15 mouse cellular contexts compared by ENCODE assay signal in genomic region chr8:72323131-72323725, GRCm38 (mm10). TPM values are rescaled to one million over a fixed set of nuclear protein-coding genes. Genes with fewer than 3 reads are reported as not detected.
A peak's percentile ranks its signal among the peaks of the same experiment; 100 is the strongest.
DNase-seq lines count a peak whose midpoint lies in the region; ATAC-seq and TF ChIP-seq lines count a peak whose summit lies in the region.
"Had no signal": no experiment of that assay in that cellular context is flagged by ENCODE, and none has a peak within 500 bp of the region (broad histone marks: within the 10 kb centered on the region; RNA-seq: fewer than 3 reads in every experiment).

No protein-coding gene starts in this region.

- no peak for ATAC-seq in heart, embryonic 13.5 days (ENCODE audit: extremely low read depth, insufficient number of reproducible peaks, low FRiP score, low TSS enrichment)
- ATAC-seq in activated CD4-positive, CD25-positive, alpha-beta regulatory T cell, adult 4 months = no peak
- ATAC-seq in midbrain, postnatal 0 days (ENCODE audit: low FRiP score) = no peak
- ATAC-seq: hindbrain, postnatal 0 days had no signal

- WGBS in kidney, adult 2 months = 63% methylated on average over 6 of the region's 6 CpGs
- WGBS in spleen, adult 2 months = 72% methylated on average over 6 of the region's 6 CpGs
- 54% methylated on average over 6 of the region's 6 CpGs for whole genome bisulfite sequencing in heart, embryonic 13.5 days
- 67% methylated on average over 6 of the region's 6 CpGs for WGBS in midbrain, postnatal 0 days

- H3K9ac ChIP-seq in heart, embryonic 13.5 days = peak overlapping the region; percentile 29
- H3K9ac ChIP-seq in midbrain, postnatal 0 days (replicated peaks; ENCODE audit: low read length, poor library complexity, severe bottlenecking) = no peak overlapping the region
- H3K9ac ChIP-seq: embryonic facial prominence, embryonic 13.5 days; limb, embryonic 12.5 days; neural tube, embryonic 13.5 days had no signal

- H3K9me3 ChIP-seq in heart, embryonic 13.5 days = no peaks in the 10 kb centered on the region
- H3K9me3 ChIP-seq in midbrain, postnatal 0 days (ENCODE audit: low read length) = no peaks in the 10 kb centered on the region
- H3K9me3 ChIP-seq: embryonic facial prominence, embryonic 13.5 days; limb, embryonic 12.5 days; neural tube, embryonic 13.5 days had no signal

- peak overlapping the region; percentile 59; the same call in 1 of the 2 replicates for H3K4me3 ChIP-seq in kidney, adult 2 months (ENCODE audit: insufficient read depth, low read depth, low read length)
- peak overlapping the region; percentile 95; the same call in 1 of the 2 replicates for H3K4me3 ChIP-seq in spleen, adult 2 months (ENCODE audit: extremely low read depth, insufficient read depth, insufficient read length)
- peak overlapping the region; percentile 80; the same call in 1 of the 2 replicates for H3K4me3 ChIP-seq in heart, embryonic 13.5 days
- no peak overlapping the region for H3K4me3 ChIP-seq in midbrain, postnatal 0 days (ENCODE audit: low read depth, low read length)
- H3K4me3 ChIP-seq: embryonic facial prominence, embryonic 13.5 days; limb, embryonic 12.5 days; neural tube, embryonic 13.5 days had no signal

- no peak for TF ChIP-seq CTCF in kidney, adult 2 months (conservative IDR thresholded peaks at IDR 0.05; ENCODE audit: insufficient read depth, insufficient read length, low read depth, low read length)
- no peak for TF ChIP-seq CTCF in spleen, adult 2 months (IDR thresholded peaks at IDR 0.05; ENCODE audit: extremely low read depth, insufficient read depth, insufficient read length, insufficient replicate concordance)
- no peak for TF ChIP-seq CTCF in midbrain, postnatal 0 days (IDR thresholded peaks at IDR 0.05)

- DNase-seq in kidney, adult 2 months = no peak
- DNase-seq in kidney, postnatal 36 days = no peak
- DNase-seq in spleen, adult 2 months (ENCODE audit: low read depth in 1 of 2, low spot score in 2 of 2) = no peak
- no peak for DNase-seq in spleen, adult 12 weeks (ENCODE audit: low spot score)
- peak; percentile 29 for DNase-seq in telencephalon, adult 2 months (ENCODE audit: low read depth, low spot score)
- DNase-seq in midbrain, postnatal 0 days (ENCODE audit: low spot score) = no peak
- DNase-seq: cerebellum, adult 9-11 months had no signal

- TF ChIP-seq POLR2A in kidney, adult 2 months (IDR thresholded peaks at IDR 0.05; ENCODE audit: low read depth, low read length) = no peak
- no peak for TF ChIP-seq POLR2A in spleen, adult 2 months (IDR thresholded peaks at IDR 0.05; ENCODE audit: low read depth, low read length)

- no peaks in the 10 kb centered on the region for H3K27me3 ChIP-seq in kidney, adult 2 months (replicated peaks; ENCODE audit: control insufficient read depth, insufficient read depth, low read length)
- H3K27me3 ChIP-seq in spleen, adult 2 months (ENCODE audit: control insufficient read depth, insufficient read depth, low read length) = no peaks in the 10 kb centered on the region
- peaks cover 10% of the 10 kb centered on the region for H3K27me3 ChIP-seq in heart, embryonic 13.5 days (replicated peaks)
- peaks cover 22% of the 10 kb centered on the region for H3K27me3 ChIP-seq in midbrain, postnatal 0 days (ENCODE audit: insufficient read depth, low read length)

- no peaks in the 10 kb centered on the region for H3K36me3 ChIP-seq in kidney, adult 2 months (ENCODE audit: control insufficient read depth, insufficient read depth, low read length)
- H3K36me3 ChIP-seq in spleen, adult 2 months (ENCODE audit: control insufficient read depth, insufficient read depth, low read length) = peaks cover 39% of the 10 kb centered on the region
- H3K36me3 ChIP-seq in heart, embryonic 13.5 days = peaks cover 18% of the 10 kb centered on the region
- H3K36me3 ChIP-seq in midbrain, postnatal 0 days (ENCODE audit: insufficient read depth, low read length) = peaks cover 9% of the 10 kb centered on the region; the same call in 1 of the 2 replicates
- H3K36me3 ChIP-seq: embryonic facial prominence, embryonic 13.5 days; limb, embryonic 12.5 days; neural tube, embryonic 13.5 days had no signal

- H3K4me2 ChIP-seq in heart, embryonic 13.5 days = peak overlapping the region; percentile 95
- no peak overlapping the region for H3K4me2 ChIP-seq in midbrain, postnatal 0 days (ENCODE audit: low read depth, low read length, poor library complexity, severe bottlenecking)
- H3K4me2 ChIP-seq: embryonic facial prominence, embryonic 13.5 days; limb, embryonic 12.5 days; midbrain, embryonic 11.5 days; neural tube, embryonic 13.5 days had no signal

- no peaks in the 10 kb centered on the region for H3K4me1 ChIP-seq in kidney, adult 2 months (ENCODE audit: control insufficient read depth, insufficient read depth, low read length)
- H3K4me1 ChIP-seq in spleen, adult 2 months (ENCODE audit: control insufficient read depth, insufficient read depth, insufficient read length) = peaks cover 10% of the 10 kb centered on the region
- H3K4me1 ChIP-seq in heart, embryonic 13.5 days = peaks cover 53% of the 10 kb centered on the region
- no peaks in the 10 kb centered on the region for H3K4me1 ChIP-seq in midbrain, postnatal 0 days (ENCODE audit: insufficient read depth, low read length)

- H3K27ac ChIP-seq in kidney, adult 2 months (ENCODE audit: insufficient read depth, low read depth, low read length) = peak overlapping the region; percentile 5
- peak overlapping the region; percentile 90 for H3K27ac ChIP-seq in spleen, adult 2 months (ENCODE audit: insufficient read depth, low read length)
- H3K27ac ChIP-seq in heart, embryonic 13.5 days (replicated peaks) = 0 out of 2 replicates have a peak overlapping the region, but pooled peaks have one; percentile 5
- no peak overlapping the region for H3K27ac ChIP-seq in midbrain, postnatal 0 days (ENCODE audit: low read depth, low read length)
- H3K27ac ChIP-seq: embryonic facial prominence, embryonic 13.5 days; hindbrain, postnatal 0 days; limb, embryonic 12.5 days; neural tube, embryonic 13.5 days had no signal

RNA-seq across cellular contexts. Expression of gene Klf2, which starts 4.4 kb away (rescaled TPM):
- polyA plus RNA-seq in kidney, adult 2 months (2012; rRNA removed) = 20.9 and 22.2 TPM in 2 replicates
- 219 and 378 TPM in 2 replicates for polyA plus RNA-seq in spleen, adult 2 months (2012; rRNA removed)
- polyA plus RNA-seq in heart, embryonic 13.5 days (2015; fragmentation: Nextera tagmentation; extraction: Ambion mirVana) = 14.2 and 15.1 TPM in 2 replicates
- 10 to 100 TPM; 27.6 to 39.0 TPM for polyA plus RNA-seq in activated CD4-positive, CD25-positive, alpha-beta regulatory T cell, adult 4 months (2017; shearing (Covaris generic))
- total RNA-seq in midbrain, postnatal 0 days (2014; rRNA removed) = 5.3 and 7.8 TPM in 2 replicates
- polyA plus RNA-seq in midbrain, postnatal 0 days (2015; fragmentation: Nextera tagmentation; extraction: Ambion mirVana) = 9.8 and 10.5 TPM in 2 replicates
- total RNA-seq: MEL had no signal

RNA-seq across cellular contexts. Expression of gene Gm10282, which starts 18.2 kb away (rescaled TPM):
- polyA plus RNA-seq in kidney, adult 2 months (2012; rRNA removed) = 1.8 and 2.8 TPM in 2 replicates
- polyA plus RNA-seq in spleen, adult 2 months (2012; rRNA removed) = 1.4 and 1.7 TPM in 2 replicates
- polyA plus RNA-seq in heart, embryonic 13.5 days (2015; fragmentation: Nextera tagmentation; extraction: Ambion mirVana) = 15.9 and 19.4 TPM in 2 replicates
- polyA plus RNA-seq in activated CD4-positive, CD25-positive, alpha-beta regulatory T cell, adult 4 months (2017; shearing (Covaris generic)) = 10 to 100 TPM; 25.8 to 62.2 TPM
- total RNA-seq in midbrain, postnatal 0 days (2014; rRNA removed) = 2.4 and 3.9 TPM in 2 replicates
- 9.0 and 10.2 TPM in 2 replicates for polyA plus RNA-seq in midbrain, postnatal 0 days (2015; fragmentation: Nextera tagmentation; extraction: Ambion mirVana)
